Mouse (Mus musculus) lung, adult 2 months (tissue): ENCODE results near the gene Defb45.

ENCODE experiments used
- CTCF ChIP-seq: fragments of 200-500 bp; IDR thresholded peaks from 2 replicates; pipeline ENCODE4 v1.5.1; 2011; ENCODE audit warnings: mild to moderate bottlenecking, low read length, control low read depth; ENCODE audit not compliant: insufficient read depth
- POLR2A ChIP-seq: fragments of 200-500 bp; IDR thresholded peaks from 2 replicates; pipeline ENCODE4 v1.6.1; 2011; ENCODE audit warnings: low read depth, mild to moderate bottlenecking, control low read depth, low read length, borderline replicate concordance; ENCODE audit errors: extremely low read depth

DNA sequence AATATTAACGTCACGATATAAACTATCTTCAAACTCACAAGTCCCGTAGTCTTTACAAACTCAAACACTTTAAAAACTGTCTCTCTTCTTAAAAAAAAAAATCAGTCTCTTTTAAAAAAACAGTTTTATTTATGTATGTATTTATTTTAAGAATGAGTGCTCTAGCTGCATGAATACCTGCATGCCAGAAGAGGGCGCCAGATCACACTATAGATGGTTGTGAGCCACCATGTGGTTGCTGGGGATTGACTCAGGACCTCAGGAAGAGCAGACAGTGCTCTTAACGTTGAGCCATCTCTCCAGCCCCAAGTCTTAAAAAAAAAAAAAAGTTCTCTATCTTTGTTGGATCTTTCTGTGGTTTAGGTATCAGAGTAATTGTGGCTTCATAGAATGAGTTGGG lies 18.2 kb upstream of the Defb45 start:
- peak; percentile 32; the same call in 1 of the 2 replicates for TF ChIP-seq CTCF
- TF ChIP-seq POLR2A = no peak
